Comparison of ENCODE assay signal across 9 mouse cellular contexts in the genomic region with DNA sequence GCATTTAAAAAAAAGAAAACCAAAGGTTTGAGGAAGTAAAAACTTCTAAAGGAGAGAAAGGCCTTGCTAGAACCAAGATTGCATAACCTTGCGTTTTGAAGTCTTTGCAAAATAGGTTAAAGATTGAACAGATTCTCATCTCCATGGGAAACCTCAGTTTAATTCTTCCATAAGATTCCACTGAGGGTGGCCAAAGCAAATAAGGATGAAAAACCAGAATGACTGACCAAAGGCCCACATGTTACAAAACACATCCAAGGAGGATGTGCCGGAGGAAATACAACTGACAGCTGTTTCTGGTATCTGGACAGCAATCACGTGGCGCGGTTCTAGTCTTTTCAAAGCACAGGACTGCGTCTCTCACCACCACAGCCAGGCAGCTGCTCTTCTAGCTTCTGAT. TPM values are rescaled to one million over a fixed set of nuclear protein-coding genes. Genes with fewer than 3 reads are reported as not detected.
A peak's percentile ranks its signal among the peaks of the same experiment; 100 is the strongest.
DNase-seq lines count a peak whose midpoint lies in the region; ATAC-seq and TF ChIP-seq lines count a peak whose summit lies in the region.
"Had no signal": no experiment of that assay in that cellular context is flagged by ENCODE, and none has a peak within 500 bp of the region (broad histone marks: within the 10 kb centered on the region; RNA-seq: fewer than 3 reads in every experiment).

No protein-coding gene starts in this region.

- H3K27ac ChIP-seq in kidney, postnatal 0 days = peak overlapping the region; percentile 48

- no peaks in the 10 kb centered on the region for H3K27me3 ChIP-seq in kidney, postnatal 0 days (ENCODE audit: insufficient read depth, low read length)
- peaks cover 4% of the 10 kb centered on the region for H3K27me3 ChIP-seq in myocyte (ENCODE audit: control insufficient read depth, insufficient read depth, insufficient read length)

- TF ChIP-seq CTCF in kidney, postnatal 0 days (IDR thresholded peaks at IDR 0.05; ENCODE audit: low read depth) = no peak

- H3K4me3 ChIP-seq in kidney, postnatal 0 days (replicated peaks; ENCODE audit: low read depth, low read length) = no peak overlapping the region
- no peak overlapping the region for H3K4me3 ChIP-seq in myocyte

- no peak for TF ChIP-seq POLR2A in myocyte (IDR thresholded peaks at IDR 0.05; ENCODE audit: insufficient read length, low read depth)

- intact Hi-C loops in left cerebral cortex, postnatal 25 days (cut with DNase I) = no loop called here

- DNase-seq in left cerebral cortex, postnatal 25 days (ENCODE audit: low spot score in 2 of 2) = peak; percentile 7 to 39
- DNase-seq in left cerebral cortex, adult 9 months (ENCODE audit: low spot score in 2 of 2) = no peak
- DNase-seq in heart, adult 9 months (ENCODE audit: low spot score in 2 of 2) = peak; percentile 74 to 75
- peak; percentile 77 for DNase-seq in kidney, postnatal 0 days (ENCODE audit: low spot score)
- DNase-seq in ovary, postnatal 10 days (ENCODE audit: low spot score) = no peak
- DNase-seq in embryo, embryonic 10.5 days (ENCODE audit: low spot score) = no peak
- no peak for DNase-seq in urinary bladder, postnatal 36 days (ENCODE audit: low spot score in 2 of 2)

- no peaks in the 10 kb centered on the region for H3K9me3 ChIP-seq in kidney, postnatal 0 days (replicated peaks; ENCODE audit: low read length)
- H3K9me3 ChIP-seq: G1E had no signal

- no peaks in the 10 kb centered on the region for H3K36me3 ChIP-seq in kidney, postnatal 0 days (ENCODE audit: insufficient read depth, low read length)
- H3K36me3 ChIP-seq in myocyte (ENCODE audit: control insufficient read depth, insufficient read depth) = no peaks in the 10 kb centered on the region
- H3K36me3 ChIP-seq: G1E had no signal

- H3K4me2 ChIP-seq in kidney, postnatal 0 days (ENCODE audit: low read length) = no peak overlapping the region
- H3K4me2 ChIP-seq in myocyte (ENCODE audit: low read depth) = no peak overlapping the region

- no peak overlapping the region for H3ac ChIP-seq in myocyte (ENCODE audit: control insufficient read depth, insufficient read length)

- 46% methylated on average over 6 of the region's 6 CpGs for WGBS in kidney, postnatal 0 days

- no peak overlapping the region for H3K9ac ChIP-seq in kidney, postnatal 0 days (ENCODE audit: low read depth, low read length)

- ATAC-seq in kidney, postnatal 0 days (replicated peaks; ENCODE audit: low FRiP score, low read depth) = no peak

- peaks cover 8% of the 10 kb centered on the region; the same call in 1 of the 2 replicates for H3K4me1 ChIP-seq in kidney, postnatal 0 days (replicated peaks; ENCODE audit: insufficient read depth, low read length)

- H3K79me2 ChIP-seq in myocyte (ENCODE audit: control insufficient read depth, insufficient read depth) = no peaks in the 10 kb centered on the region

TF ChIP-seq in myocyte, 11 proteins besides CTCF, POLR2A, EP300 and RAD21:
- TF ChIP-seq USF1 (IDR thresholded peaks at IDR 0.05; ENCODE audit: low read depth) (peak; percentile 31), MYOG (IDR thresholded peaks at IDR 0.05; ENCODE audit: control insufficient read depth in 1 of 3, insufficient read depth in 1 of 3, insufficient read length in 2 of 3, low read depth in 2 of 3) (peak in 1 of 3 experiments; percentile 37), TCF3 (IDR thresholded peaks at IDR 0.05; ENCODE audit: insufficient read length, low read depth) (no peak), MYOD1 (IDR thresholded peaks at IDR 0.05; ENCODE audit: control insufficient read depth in 1 of 3, insufficient read length in 2 of 3, low read depth in 2 of 3) (peak in 1 of 3 experiments; percentile 63)
TF ChIP-seq in myocyte: peak in this region for 3.

RNA-seq across cellular contexts. Expression of a gene that starts 18.1 kb away (rescaled TPM):
- under 1 TPM; 0.50 to 0.94 TPM for total RNA-seq in left cerebral cortex, postnatal 25 days (2021)
- polyA plus RNA-seq in kidney, postnatal 0 days (2015; fragmentation: Nextera tagmentation; extraction: Ambion mirVana) = 3.2 and 4.3 TPM in 2 replicates
- not detected for polyA plus RNA-seq in myocyte (2012; fragmentation: generic; extraction: Trizol)
- total RNA-seq: G1E had no signal
- polyA plus RNA-seq: G1E had no signal

Comparison
In these comparisons a context has a peak if more than half of its experiments do, and no peak if none do; other contexts are left out.
1. DNase-seq: peak in left cerebral cortex, postnatal 25 days (2 of 2), heart, adult 9 months (2 of 2) and kidney, postnatal 0 days (single experiment); none in left cerebral cortex, adult 9 months (0 of 2), ovary, postnatal 10 days (single experiment), embryo, embryonic 10.5 days (single experiment) and urinary bladder, postnatal 36 days (0 of 2).